Mouse (Mus musculus): ENCODE results near the gene Kctd17. TPM values are rescaled to one million over a fixed set of nuclear protein-coding genes. Genes with fewer than 3 reads are reported as not detected.
A peak's percentile ranks its signal among the peaks of the same experiment; 100 is the strongest.

Kctd17 gene
- polyA plus RNA-seq, 1 experiment = 52.9 TPM

DNA sequence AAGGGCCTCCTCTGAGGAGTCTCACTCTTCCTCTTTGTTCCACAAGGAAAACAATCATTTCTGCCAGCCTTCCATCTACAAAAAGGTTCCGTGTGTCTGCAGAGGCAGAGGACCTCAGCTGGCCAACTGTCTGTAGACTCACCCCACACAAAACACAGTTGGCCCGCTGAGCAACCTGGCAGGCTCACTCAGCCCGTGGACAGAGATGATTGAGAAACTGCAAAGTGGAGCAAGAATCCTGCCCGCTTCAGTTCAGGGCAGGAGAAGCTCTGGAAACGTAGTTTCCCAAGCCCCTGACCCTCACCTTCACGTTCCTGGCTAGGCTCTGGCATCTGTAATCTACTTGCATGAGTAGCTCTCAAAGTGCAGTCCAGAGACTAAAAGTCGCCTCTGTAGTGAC, 18.8 kb downstream of the Kctd17 start:
- no peak overlapping the region for H3K27ac ChIP-seq (ENCODE audit: insufficient read depth, low read depth, low read length)
- TF ChIP-seq CTCF (IDR thresholded peaks at IDR 0.05; ENCODE audit: extremely low read depth, insufficient read length, insufficient replicate concordance, low read depth, low read length) (no peak), POLR2A (IDR thresholded peaks at IDR 0.05; ENCODE audit: low read depth, low read length) (no peak)
- 50% methylated on average over 7 of the region's 7 CpGs for WGBS
- H3K4me1 ChIP-seq (ENCODE audit: control insufficient read depth, insufficient read depth, insufficient read length, low read length) = peaks cover 3% of the 10 kb centered on the region
- H3K4me3 ChIP-seq (ENCODE audit: low read depth, low read length) = no peak overlapping the region
- H3K27me3 ChIP-seq (ENCODE audit: control insufficient read depth, insufficient read depth, low read length) = no peaks in the 10 kb centered on the region
- no peaks in the 10 kb centered on the region for H3K36me3 ChIP-seq (ENCODE audit: control insufficient read depth, insufficient read depth, low read length)

DNA sequence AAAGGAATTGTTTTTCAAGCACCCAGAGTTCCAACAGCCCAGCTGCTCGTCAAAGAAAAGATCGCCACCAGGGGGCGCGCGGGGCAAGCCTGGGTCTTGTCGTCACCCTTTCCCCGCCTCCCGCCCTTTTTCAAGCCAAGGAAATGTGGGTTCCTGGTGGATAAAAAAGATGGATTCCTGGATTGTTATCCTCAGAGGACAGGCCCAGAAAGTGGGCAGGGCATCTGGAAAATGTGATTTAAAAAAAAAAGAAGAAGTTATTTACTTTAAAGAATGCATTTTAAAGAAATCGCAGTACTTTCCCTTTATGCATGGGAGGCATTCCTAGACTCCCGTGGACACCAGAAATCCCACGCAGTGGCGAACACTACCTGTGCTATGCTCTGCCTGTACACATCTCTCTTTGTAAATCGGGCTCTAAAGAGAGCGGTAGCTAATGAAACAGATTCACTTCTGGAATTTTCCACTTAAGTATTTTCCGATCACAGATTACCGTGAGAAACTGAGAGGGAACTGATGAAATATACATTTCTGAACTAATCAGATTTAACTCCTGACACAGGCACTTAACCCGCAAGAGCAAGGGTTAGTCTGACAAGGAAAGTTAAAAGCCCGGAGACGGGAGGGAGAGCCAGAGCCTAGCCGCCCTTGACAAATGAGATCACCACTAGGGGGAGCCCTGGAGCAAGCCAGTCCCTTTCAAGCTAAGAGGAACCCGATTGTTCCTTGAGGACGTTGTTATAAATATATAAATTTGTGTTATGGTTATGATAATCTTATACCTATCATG, 19.6 kb downstream of the Kctd17 start:
- TF ChIP-seq POLR2A (IDR thresholded peaks at IDR 0.05; ENCODE audit: low read depth, low read length) (no peak), CTCF (IDR thresholded peaks at IDR 0.05; ENCODE audit: extremely low read depth, insufficient read length, insufficient replicate concordance, low read depth, low read length) (peak; percentile 97)
- WGBS = under 1% methylated on average over 22 of the region's 22 CpGs
- H3K36me3 ChIP-seq (ENCODE audit: control insufficient read depth, insufficient read depth, low read length) = no peaks in the 10 kb centered on the region
- no peaks in the 10 kb centered on the region for H3K27me3 ChIP-seq (ENCODE audit: control insufficient read depth, insufficient read depth, low read length)
- H3K4me3 ChIP-seq (ENCODE audit: low read depth, low read length) = peak overlapping the region; percentile 5; the same call in 1 of the 2 replicates
- peaks cover 3% of the 10 kb centered on the region for H3K4me1 ChIP-seq (ENCODE audit: control insufficient read depth, insufficient read depth, insufficient read length, low read length)
- H3K27ac ChIP-seq (ENCODE audit: insufficient read depth, low read depth, low read length) = peak overlapping the region; percentile 25

- TF ChIP-seq CTCF (IDR thresholded peaks at IDR 0.05; ENCODE audit: extremely low read depth, insufficient read length, insufficient replicate concordance, low read depth, low read length) (no peak), POLR2A (IDR thresholded peaks at IDR 0.05; ENCODE audit: low read depth, low read length) (no peak)
- WGBS = 72% methylated on average over 6 of the region's 6 CpGs
- Histone ChIP-seq H3K27ac (ENCODE audit: insufficient read depth, low read depth, low read length) (peak overlapping the region; percentile 38), H3K4me3 (ENCODE audit: low read depth, low read length) (no peak overlapping the region), H3K36me3 (ENCODE audit: control insufficient read depth, insufficient read depth, low read length) (no peaks in the 10 kb centered on the region), H3K4me1 (ENCODE audit: control insufficient read depth, insufficient read depth, insufficient read length, low read length) (peaks cover 3% of the 10 kb centered on the region), H3K27me3 (ENCODE audit: control insufficient read depth, insufficient read depth, low read length) (no peaks in the 10 kb centered on the region)
Observed at GRCm38 (mm10) chr15:78449131-78449530, 20.8 kb downstream of the Kctd17 start.

- H3K27ac ChIP-seq (ENCODE audit: insufficient read depth, low read depth, low read length) = peak overlapping the region; percentile 38
Observed at GRCm38 (mm10) chr15:78449694-78450418, 21.5 kb downstream of the Kctd17 start.

GRCm38 (mm10) chr15:78450419-78450768, 22.0 kb downstream of the Kctd17 start:
- Histone ChIP-seq H3K27ac (ENCODE audit: insufficient read depth, low read depth, low read length) (peak overlapping the region; percentile 38), H3K27me3 (ENCODE audit: control insufficient read depth, insufficient read depth, low read length) (no peaks in the 10 kb centered on the region), H3K36me3 (ENCODE audit: control insufficient read depth, insufficient read depth, low read length) (no peaks in the 10 kb centered on the region), H3K4me1 (ENCODE audit: control insufficient read depth, insufficient read depth, insufficient read length, low read length) (peaks cover 3% of the 10 kb centered on the region), H3K4me3 (ENCODE audit: low read depth, low read length) (no peak overlapping the region)
- TF ChIP-seq POLR2A (IDR thresholded peaks at IDR 0.05; ENCODE audit: low read depth, low read length) = no peak
- no peak for TF ChIP-seq CTCF (IDR thresholded peaks at IDR 0.05; ENCODE audit: extremely low read depth, insufficient read length, insufficient replicate concordance, low read depth, low read length)
- 82% methylated on average over 6 of the region's 6 CpGs for WGBS

More at GRCm38 (mm10) chr15:78449694-78450418, 21.5 kb downstream of the Kctd17 start:
- no peaks in the 10 kb centered on the region for H3K27me3 ChIP-seq (ENCODE audit: control insufficient read depth, insufficient read depth, low read length)
- WGBS = 27% methylated on average over 7 of the region's 7 CpGs
- no peak overlapping the region for H3K4me3 ChIP-seq (ENCODE audit: low read depth, low read length)
- H3K36me3 ChIP-seq (ENCODE audit: control insufficient read depth, insufficient read depth, low read length) = no peaks in the 10 kb centered on the region
- H3K4me1 ChIP-seq (ENCODE audit: control insufficient read depth, insufficient read depth, insufficient read length, low read length) = peaks cover 3% of the 10 kb centered on the region
- TF ChIP-seq POLR2A (IDR thresholded peaks at IDR 0.05; ENCODE audit: low read depth, low read length) = no peak
- TF ChIP-seq CTCF (IDR thresholded peaks at IDR 0.05; ENCODE audit: extremely low read depth, insufficient read length, insufficient replicate concordance, low read depth, low read length) = no peak

- peaks cover 3% of the 10 kb centered on the region for H3K4me1 ChIP-seq (ENCODE audit: control insufficient read depth, insufficient read depth, insufficient read length, low read length)
- no peak overlapping the region for H3K4me3 ChIP-seq (ENCODE audit: low read depth, low read length)
- no peaks in the 10 kb centered on the region for H3K27me3 ChIP-seq (ENCODE audit: control insufficient read depth, insufficient read depth, low read length)
- no peak for TF ChIP-seq CTCF (IDR thresholded peaks at IDR 0.05; ENCODE audit: extremely low read depth, insufficient read length, insufficient replicate concordance, low read depth, low read length)
- TF ChIP-seq POLR2A (IDR thresholded peaks at IDR 0.05; ENCODE audit: low read depth, low read length) = no peak
- H3K36me3 ChIP-seq (ENCODE audit: control insufficient read depth, insufficient read depth, low read length) = no peaks in the 10 kb centered on the region
- WGBS = 54% methylated on average over 2 of the region's 2 CpGs
- no peak overlapping the region for H3K27ac ChIP-seq (ENCODE audit: insufficient read depth, low read depth, low read length)
Observed at GRCm38 (mm10) chr15:78451201-78451600, 22.8 kb downstream of the Kctd17 start.

- TF ChIP-seq POLR2A (IDR thresholded peaks at IDR 0.05; ENCODE audit: low read depth, low read length) (no peak), CTCF (IDR thresholded peaks at IDR 0.05; ENCODE audit: extremely low read depth, insufficient read length, insufficient replicate concordance, low read depth, low read length) (no peak)
- Histone ChIP-seq H3K4me1 (ENCODE audit: control insufficient read depth, insufficient read depth, insufficient read length, low read length) (peaks cover 3% of the 10 kb centered on the region), H3K27ac (ENCODE audit: insufficient read depth, low read depth, low read length) (no peak overlapping the region), H3K27me3 (ENCODE audit: control insufficient read depth, insufficient read depth, low read length) (no peaks in the 10 kb centered on the region), H3K4me3 (ENCODE audit: low read depth, low read length) (no peak overlapping the region), H3K36me3 (ENCODE audit: control insufficient read depth, insufficient read depth, low read length) (no peaks in the 10 kb centered on the region)
- WGBS = 63% methylated on average over 3 of the region's 3 CpGs
Observed at GRCm38 (mm10) chr15:78452929-78453328, 24.6 kb downstream of the Kctd17 start.

All from small intestine, adult 2 months (tissue).